Mouse (Mus musculus) thymus, adult 2 months (tissue): Measurements from ENCODE around the gene Mkrn3. TPM values are rescaled to one million over a fixed set of nuclear protein-coding genes. Genes with fewer than 3 reads are reported as not detected.

Experiments used
- DNase-seq: peaks from one replicate; pipeline ENCODE4 v3.0.0; 2021
- H3K27ac ChIP-seq: fragments of 200-500 bp; 2 replicates; pipeline ENCODE4 v1.5.1; 2012; ENCODE audit warnings: low read length, control low read depth; ENCODE audit not compliant: control insufficient read depth, insufficient read depth
- H3K27me3 ChIP-seq: fragments of 200-500 bp; 2 replicates; pipeline ENCODE4 v1.6.1; 2012; ENCODE audit warnings: mild to moderate bottlenecking, low read length, moderate library complexity, mixed read lengths; ENCODE audit not compliant: control insufficient read depth, insufficient read depth
- H3K36me3 ChIP-seq: fragments of 200-500 bp; 2 replicates; pipeline ENCODE4 v1.6.1; 2012; ENCODE audit warnings: mild to moderate bottlenecking, low read length, moderate library complexity; ENCODE audit not compliant: control insufficient read depth, insufficient read depth
- H3K4me1 ChIP-seq: fragments of 200-500 bp; replicated peaks from 2 replicates; pipeline ENCODE4 v1.6.1; 2012; ENCODE audit warnings: low read length; ENCODE audit not compliant: control insufficient read depth, insufficient read depth
- H3K4me3 ChIP-seq: fragments of 200-500 bp; 2 replicates; pipeline ENCODE4 v1.5.1; 2012; ENCODE audit warnings: mild to moderate bottlenecking, low read length, control low read depth, moderate library complexity; ENCODE audit not compliant: control insufficient read depth, insufficient read depth
- CTCF ChIP-seq: fragments of 200-500 bp; IDR thresholded peaks from 2 replicates; pipeline ENCODE4 v1.5.1; 2012; ENCODE audit warnings: mild to moderate bottlenecking, control low read depth, low read length, moderate library complexity, borderline replicate concordance; ENCODE audit not compliant: control insufficient read depth, poor library complexity, insufficient read depth; ENCODE audit errors: extremely low read depth
- POLR2A ChIP-seq: fragments of 200-500 bp; IDR thresholded peaks from 2 replicates; pipeline ENCODE4 v1.6.1; 2012; ENCODE audit warnings: mild to moderate bottlenecking, low read length, control low read depth, moderate library complexity; ENCODE audit not compliant: control insufficient read depth, poor library complexity, insufficient read depth; ENCODE audit errors: extremely low read depth
- WGBS: fragments of 180-500 bp; shearing (Covaris S2); methylation state at CpG from one replicate; pipeline ENCODE4 v1.1.7; 2018; 5-methylcytosine and 5-hydroxymethylcytosine counted together
- polyA plus RNA-seq: library from polyadenylated mRNA; depleted of rRNA; stranded (reverse); fragments of >200 nt; gene quantifications from 2 replicates; pipeline ENCODE4 v1.2.3, GENCODE M21; 2012; rRNA removed

The Mkrn3 gene
- polyA plus RNA-seq, 1 experiment, result 0.36 TPM

GRCm38 (mm10) chr7:62382391-62382790 lies 37.5 kb downstream of the Mkrn3 start:
- no peaks in the 10 kb centered on the region for H3K4me1 ChIP-seq
- no peak for DNase-seq
- H3K4me3 ChIP-seq, result no peak overlapping the region
- no peaks in the 10 kb centered on the region for H3K27me3 ChIP-seq
- TF ChIP-seq POLR2A, result no peak
- no peak for TF ChIP-seq CTCF
- no peaks in the 10 kb centered on the region for H3K36me3 ChIP-seq
- 12% methylated on average over 2 of the region's 2 CpGs for WGBS
- no peak overlapping the region for H3K27ac ChIP-seq

- H3K36me3 ChIP-seq, result no peaks in the 10 kb centered on the region
- 86% methylated on average over 9 of the region's 9 CpGs for WGBS
- H3K4me1 ChIP-seq, result no peaks in the 10 kb centered on the region
- H3K4me3 ChIP-seq, result no peak overlapping the region
- H3K27ac ChIP-seq, result no peak overlapping the region
- TF ChIP-seq CTCF, result no peak
- no peak for TF ChIP-seq POLR2A
- no peaks in the 10 kb centered on the region for H3K27me3 ChIP-seq
- DNase-seq, result no peak
Observed at GRCm38 (mm10) chr7:62378529-62378928, 41.4 kb downstream of the Mkrn3 start.

- Histone ChIP-seq H3K27ac (no peak overlapping the region), H3K36me3 (no peaks in the 10 kb centered on the region), H3K27me3 (no peaks in the 10 kb centered on the region), H3K4me3 (no peak overlapping the region), H3K4me1 (no peaks in the 10 kb centered on the region)
- 50% methylated on average over 14 of the region's 14 CpGs for WGBS
- TF ChIP-seq CTCF (no peak), POLR2A (no peak)
- DNase-seq, result no peak
Observed at GRCm38 (mm10) chr7:62377313-62377712, 42.6 kb downstream of the Mkrn3 start.

- Histone ChIP-seq H3K4me1 (no peaks in the 10 kb centered on the region), H3K27me3 (no peaks in the 10 kb centered on the region), H3K27ac (no peak within 1 kb of the TSS), H3K36me3 (no peaks in the 10 kb centered on the region), H3K4me3 (no peak within 1 kb of the TSS)
- 26% methylated on average over 31 of the region's 31 CpGs for WGBS
- DNase-seq, result no peak
- TF ChIP-seq POLR2A (no peak), CTCF (no peak)
Observed at GRCm38 (mm10) chr7:62376510-62377304, 43.2 kb downstream of the Mkrn3 start, which contains the start of gene Magel2. Gene Magel2 (plus strand): TSS chr7:62377010.

- WGBS, result 30% methylated on average over 4 of the region's 4 CpGs
- no peaks in the 10 kb centered on the region for H3K27me3 ChIP-seq
- H3K4me1 ChIP-seq, result no peaks in the 10 kb centered on the region
- H3K27ac ChIP-seq, result no peak overlapping the region
- H3K36me3 ChIP-seq, result no peaks in the 10 kb centered on the region
- DNase-seq, result no peak
- no peak overlapping the region for H3K4me3 ChIP-seq
- TF ChIP-seq POLR2A, result no peak
- no peak for TF ChIP-seq CTCF
Observed at GRCm38 (mm10) chr7:62375658-62376057, 44.3 kb downstream of the Mkrn3 start.

Other genes starting within 250 kb of the Mkrn3 start
- 1.6 and 1.9 TPM in 2 replicates for gene Ndn, start 73.6 kb downstream of the Mkrn3 start, polyA plus RNA-seq
- gene Magel2, start 43.1 kb downstream of the Mkrn3 start, polyA plus RNA-seq, result 0.23 and 0.27 TPM in 2 replicates
- gene Peg12, start 44.4 kb upstream of the Mkrn3 start, polyA plus RNA-seq, result 0.20 and 0.37 TPM in 2 replicates